Mouse (Mus musculus) left cerebral cortex, adult 11 months (tissue): ENCODE data around the gene Frmd4a.

ENCODE experiments used
- DNase-seq: peaks from one replicate; pipeline ENCODE4 v3.0.0; 2022; ENCODE audit warnings: low spot score

Frmd4a gene

GRCm38 (mm10) chr2:4286390-4286901 lies 268.9 kb downstream of the Frmd4a start:
- no peak for DNase-seq

- no peak for DNase-seq
Observed at GRCm38 (mm10) chr2:4290475-4290874, 273.0 kb downstream of the Frmd4a start.

- DNase-seq: peak; percentile 59
Observed at GRCm38 (mm10) chr2:4291100-4291499, 273.6 kb downstream of the Frmd4a start.

GRCm38 (mm10) chr2:4291671-4292070 lies 274.2 kb downstream of the Frmd4a start:
- no peak for DNase-seq

- DNase-seq: no peak
Observed at GRCm38 (mm10) chr2:4293726-4294125, 276.2 kb downstream of the Frmd4a start.

GRCm38 (mm10) chr2:4295641-4296040 lies 278.1 kb downstream of the Frmd4a start:
- DNase-seq: no peak

- DNase-seq: no peak
Observed at GRCm38 (mm10) chr2:4296881-4297280, 279.4 kb downstream of the Frmd4a start.

- DNase-seq: no peak
Observed at GRCm38 (mm10) chr2:4298325-4299215, 281.1 kb downstream of the Frmd4a start.

- DNase-seq: no peak
Observed at GRCm38 (mm10) chr2:4299593-4299992, 282.1 kb downstream of the Frmd4a start.

GRCm38 (mm10) chr2:4300383-4300811 lies 282.9 kb downstream of the Frmd4a start:
- no peak for DNase-seq

GRCm38 (mm10) chr2:4300816-4301215 lies 283.3 kb downstream of the Frmd4a start:
- no peak for DNase-seq

- DNase-seq: no peak
Observed at GRCm38 (mm10) chr2:4301256-4301655, 283.7 kb downstream of the Frmd4a start.

GRCm38 (mm10) chr2:4301692-4302091 lies 284.2 kb downstream of the Frmd4a start:
- no peak for DNase-seq

- no peak for DNase-seq
Observed at GRCm38 (mm10) chr2:4302119-4302518, 284.6 kb downstream of the Frmd4a start.

- no peak for DNase-seq
Observed at GRCm38 (mm10) chr2:4307076-4307475, 289.6 kb downstream of the Frmd4a start.

- DNase-seq: no peak
Observed at GRCm38 (mm10) chr2:4314545-4314944, 297.0 kb downstream of the Frmd4a start.

GRCm38 (mm10) chr2:4316589-4316988 lies 299.1 kb downstream of the Frmd4a start:
- no peak for DNase-seq

GRCm38 (mm10) chr2:4318134-4318533 lies 300.6 kb downstream of the Frmd4a start:
- DNase-seq: no peak

- no peak for DNase-seq
Observed at GRCm38 (mm10) chr2:4326241-4327010, 308.9 kb downstream of the Frmd4a start.

- DNase-seq: no peak
Observed at GRCm38 (mm10) chr2:4327011-4327340, 309.5 kb downstream of the Frmd4a start.

GRCm38 (mm10) chr2:4332441-4332840 lies 314.9 kb downstream of the Frmd4a start:
- DNase-seq: no peak

- no peak for DNase-seq
Observed at GRCm38 (mm10) chr2:4334201-4334600, 316.7 kb downstream of the Frmd4a start.

GRCm38 (mm10) chr2:4334936-4335335 lies 317.4 kb downstream of the Frmd4a start:
- no peak for DNase-seq
